Mouse (Mus musculus) neural tube, embryonic 14.5 days (tissue): ENCODE data around the gene Comp. TPM values are rescaled to one million over a fixed set of nuclear protein-coding genes. Genes with fewer than 3 reads are reported as not detected.

Experiments used
- ATAC-seq: fragments of 200-750 bp; cut with Nextera tagmentation; 2 replicates; pipeline ENCODE4 v1.8.0; 2017; ENCODE audit warnings: low read depth, mild to moderate bottlenecking, moderate TSS enrichment, moderate library complexity
- H3K27ac ChIP-seq: fragments of 300-500 bp; sonication (generic); 2 replicates; pipeline ENCODE4 v1.5.1; 2014; ENCODE audit warnings: low read depth, mild to moderate bottlenecking, control low read depth, low read length, moderate library complexity, mixed read lengths
- H3K27me3 ChIP-seq: fragments of 300-500 bp; sonication (generic); 2 replicates; pipeline ENCODE4 v1.6.1; 2014; ENCODE audit warnings: low read length; ENCODE audit not compliant: control insufficient read depth, insufficient read depth
- H3K36me3 ChIP-seq: fragments of 300-500 bp; sonication (generic); 2 replicates; pipeline ENCODE4 v1.6.1; 2014; ENCODE audit warnings: low read length, mixed read lengths; ENCODE audit not compliant: control insufficient read depth, insufficient read depth
- H3K4me1 ChIP-seq: fragments of 300-500 bp; sonication (generic); 2 replicates; pipeline ENCODE4 v1.6.1; 2014; ENCODE audit warnings: low read length; ENCODE audit not compliant: control insufficient read depth, insufficient read depth
- H3K4me2 ChIP-seq: fragments of 300-500 bp; sonication (generic); 2 replicates; pipeline ENCODE4 v1.6.1; 2014; ENCODE audit warnings: mild to moderate bottlenecking, low read depth, low read length, control low read depth
- H3K4me3 ChIP-seq: fragments of 300-500 bp; sonication (generic); 2 replicates; pipeline ENCODE4 v1.5.1; 2014; ENCODE audit warnings: low read depth, low read length, control low read depth, mixed read lengths
- H3K9ac ChIP-seq: fragments of 300-500 bp; sonication (generic); replicated peaks from 2 replicates; pipeline ENCODE4 v1.6.1; 2014; ENCODE audit warnings: low read depth, mild to moderate bottlenecking, control low read depth, low read length, mixed read lengths
- H3K9me3 ChIP-seq: fragments of 300-500 bp; sonication (generic); 2 replicates; pipeline ENCODE4 v1.6.1; 2016; ENCODE audit warnings: low read length; ENCODE audit not compliant: control insufficient read depth
- WGBS: fragments of 180-500 bp; shearing (Covaris S2); extraction: QIAGEN DNeasy Blood & Tissue Kit; methylation state at CpG from one replicate; pipeline ENCODE4 v1.1.7; 2014; 5-methylcytosine and 5-hydroxymethylcytosine counted together
- polyA plus RNA-seq: library from polyadenylated mRNA; unstranded; fragments of >200 nt; fragmentation: Nextera tagmentation; extraction: Ambion mirVana; gene quantifications from 2 replicates; pipeline ENCODE4 v1.2.1, GENCODE M21; 2014

The Comp gene
- polyA plus RNA-seq, 1 experiment from 2014 or later, result 0.20 TPM

GRCm38 (mm10) chr8:70431213-70431612 lies 57.9 kb downstream of the Comp start:
- ATAC-seq, result no peak
- WGBS, result 92% methylated on average over 4 of the region's 4 CpGs
- H3K4me1 ChIP-seq, result no peaks in the 10 kb centered on the region
- H3K27ac ChIP-seq, result no peak overlapping the region
- no peaks in the 10 kb centered on the region for H3K36me3 ChIP-seq
- H3K4me2 ChIP-seq, result no peak overlapping the region
- no peak overlapping the region for H3K9ac ChIP-seq
- no peaks in the 10 kb centered on the region for H3K27me3 ChIP-seq
- no peaks in the 10 kb centered on the region for H3K9me3 ChIP-seq
- H3K4me3 ChIP-seq, result no peak overlapping the region

Other genes starting within 250 kb of the Comp start
- 22.9 and 35.3 TPM in 2 replicates for gene Nr2c2ap, start 242.2 kb upstream of the Comp start, polyA plus RNA-seq
- gene Rfxank, start 234.4 kb upstream of the Comp start, polyA plus RNA-seq, result 9.4 and 12.2 TPM in 2 replicates
- gene Borcs8, start 234.1 kb upstream of the Comp start, polyA plus RNA-seq, result 63.7 and 72.3 TPM in 2 replicates
- 0.27 and 0.72 TPM in 2 replicates for gene Mef2b, start 233.8 kb upstream of the Comp start, polyA plus RNA-seq
- 28.3 and 34.8 TPM in 2 replicates for gene Tmem161a, start 201.2 kb upstream of the Comp start, polyA plus RNA-seq
- gene Slc25a42, start 161.3 kb upstream of the Comp start, polyA plus RNA-seq, result 7.6 and 10.0 TPM in 2 replicates
- 77.1 and 78.6 TPM in 2 replicates for gene Sugp2, start 139.3 kb upstream of the Comp start, polyA plus RNA-seq
- gene Armc6, start 139.1 kb upstream of the Comp start, polyA plus RNA-seq, result 95.5 and 106 TPM in 2 replicates
- gene Homer3, start 90.7 kb upstream of the Comp start, polyA plus RNA-seq, result 16.8 and 25.5 TPM in 2 replicates
- gene Ddx49, start 71.1 kb upstream of the Comp start, polyA plus RNA-seq, result 44.5 and 45.9 TPM in 2 replicates
- 285 and 327 TPM in 2 replicates for gene Cope, start 71.0 kb upstream of the Comp start, polyA plus RNA-seq
- 33.4 and 42.9 TPM in 2 replicates for gene Cers1, start 57.8 kb upstream of the Comp start, polyA plus RNA-seq
- 2.1 and 7.5 TPM in 2 replicates for gene Gdf1, start 43.7 kb upstream of the Comp start, polyA plus RNA-seq
- 14.4 and 15.0 TPM in 2 replicates for gene Upf1, start 20.3 kb upstream of the Comp start, polyA plus RNA-seq
- 48.2 and 55.9 TPM in 2 replicates for gene Crtc1, start 66.0 kb downstream of the Comp start, polyA plus RNA-seq
- gene Klhl26, start 103.4 kb downstream of the Comp start, polyA plus RNA-seq, result 29.4 and 30.1 TPM in 2 replicates
- 144 and 200 TPM in 2 replicates for gene Tmem59l, start 113.8 kb downstream of the Comp start, polyA plus RNA-seq
- gene Crlf1, start 119.6 kb downstream of the Comp start, polyA plus RNA-seq, result 5.3 and 10.0 TPM in 2 replicates
- 152 and 172 TPM in 2 replicates for gene Rex1bd, start 133.2 kb downstream of the Comp start, polyA plus RNA-seq
- gene Uba52, start 137.2 kb downstream of the Comp start, polyA plus RNA-seq, result 734 and 750 TPM in 2 replicates
- gene Fkbp8, start 154.2 kb downstream of the Comp start, polyA plus RNA-seq, result 303 and 336 TPM in 2 replicates
- gene Kxd1, start 154.4 kb downstream of the Comp start, polyA plus RNA-seq, result 50.2 and 51.9 TPM in 2 replicates
- gene Ell, start 165.9 kb downstream of the Comp start, polyA plus RNA-seq, result 16.7 and 17.8 TPM in 2 replicates
- 65.5 and 73.3 TPM in 2 replicates for gene Isyna1, start 220.8 kb downstream of the Comp start, polyA plus RNA-seq
- 163 and 240 TPM in 2 replicates for gene Ssbp4, start 235.3 kb downstream of the Comp start, polyA plus RNA-seq
- gene Lrrc25, start 242.6 kb downstream of the Comp start, polyA plus RNA-seq, result 0.20 and 1.8 TPM in 2 replicates